Mouse (Mus musculus): ENCODE results near the gene Enho. TPM values are rescaled to one million over a fixed set of nuclear protein-coding genes. Genes with fewer than 3 reads are reported as not detected.

The Enho gene
- polyA plus RNA-seq, 2 experiments: 12.5 to 15.6 TPM

- peaks cover 15% of the 10 kb centered on the region for H3K27me3 ChIP-seq (ENCODE audit: control insufficient read depth, insufficient read depth, low read length)
- no peaks in the 10 kb centered on the region for H3K9me3 ChIP-seq (ENCODE audit: control insufficient read depth, low read length)
- no peak for TF ChIP-seq POLR2A (IDR thresholded peaks at IDR 0.05; ENCODE audit: borderline replicate concordance, extremely low read depth, insufficient read depth, insufficient read length)
- 61% methylated on average over 9 of the region's 9 CpGs for WGBS
- no peaks in the 10 kb centered on the region for H3K36me3 ChIP-seq (ENCODE audit: control insufficient read depth, insufficient read depth, low read length)
- ATAC-seq (ENCODE audit: low FRiP score, low read depth) (no peak), DNase-seq (ENCODE audit: low spot score) (no peak)
- H3K4me1 ChIP-seq (ENCODE audit: control insufficient read depth, insufficient read depth, low read length): peaks cover 28% of the 10 kb centered on the region
- H3K4me2 ChIP-seq (replicated peaks; ENCODE audit: low read depth, low read length, severe bottlenecking): no peak overlapping the region
- no peak overlapping the region for H3K4me3 ChIP-seq (replicated peaks; ENCODE audit: low read length)
- H3K9ac ChIP-seq (ENCODE audit: low read depth, low read length, severe bottlenecking): no peak overlapping the region
- no peak overlapping the region for H3K27ac ChIP-seq (replicated peaks; ENCODE audit: low read depth, low read length)
These were observed 7.1 kb downstream of the Enho start for GRCm38 (mm10) chr4:41633001-41633400.

DNA sequence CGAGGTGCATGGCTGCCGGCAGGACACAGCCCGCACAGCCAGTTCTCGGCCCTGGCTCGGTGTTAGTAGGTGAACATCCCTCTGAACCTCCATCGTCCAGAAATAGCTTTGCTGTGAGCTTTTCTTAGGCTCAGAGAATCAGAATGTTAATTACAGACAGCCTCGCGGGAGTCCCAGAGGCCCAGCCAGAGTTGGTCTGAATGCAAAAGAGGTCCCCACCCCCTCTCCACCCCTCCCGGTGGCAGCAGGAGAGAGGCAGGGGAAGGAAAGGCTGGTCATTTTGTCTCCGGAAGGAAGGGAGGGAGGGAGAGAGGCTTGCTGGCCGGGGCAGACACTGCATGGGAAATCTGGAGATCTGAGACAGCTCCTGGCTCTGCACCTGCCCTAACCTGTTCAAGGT is 8.7 kb downstream of the Enho start:
- DNase-seq (ENCODE audit: low spot score): no peak
- H3K4me2 ChIP-seq (replicated peaks; ENCODE audit: low read depth, low read length, severe bottlenecking): no peak overlapping the region

GRCm38 (mm10) chr4:41630196-41630595 is 9.9 kb downstream of the Enho start:
- Histone ChIP-seq H3K27ac (replicated peaks; ENCODE audit: low read depth, low read length) (no peak overlapping the region), H3K9me3 (ENCODE audit: control insufficient read depth, low read length) (no peaks in the 10 kb centered on the region), H3K4me3 (replicated peaks; ENCODE audit: low read length) (no peak overlapping the region), H3K27me3 (ENCODE audit: control insufficient read depth, insufficient read depth, low read length) (peaks cover 15% of the 10 kb centered on the region), H3K4me1 (ENCODE audit: control insufficient read depth, insufficient read depth, low read length) (peaks cover 14% of the 10 kb centered on the region), H3K9ac (ENCODE audit: low read depth, low read length, severe bottlenecking) (no peak overlapping the region), H3K4me2 (replicated peaks; ENCODE audit: low read depth, low read length, severe bottlenecking) (no peak overlapping the region), H3K36me3 (ENCODE audit: control insufficient read depth, insufficient read depth, low read length) (no peaks in the 10 kb centered on the region)
- ATAC-seq (ENCODE audit: low FRiP score, low read depth) (no peak), DNase-seq (ENCODE audit: low spot score) (no peak)
- WGBS: 45% methylated on average over 6 of the region's 6 CpGs
- no peak for TF ChIP-seq POLR2A (IDR thresholded peaks at IDR 0.05; ENCODE audit: borderline replicate concordance, extremely low read depth, insufficient read depth, insufficient read length)

More for the DNA sequence above, 8.7 kb downstream of the Enho start:
- Histone ChIP-seq H3K27ac (replicated peaks; ENCODE audit: low read depth, low read length) (no peak overlapping the region), H3K9ac (ENCODE audit: low read depth, low read length, severe bottlenecking) (no peak overlapping the region), H3K4me1 (ENCODE audit: control insufficient read depth, insufficient read depth, low read length) (peaks cover 20% of the 10 kb centered on the region), H3K27me3 (ENCODE audit: control insufficient read depth, insufficient read depth, low read length) (peaks cover 15% of the 10 kb centered on the region), H3K36me3 (ENCODE audit: control insufficient read depth, insufficient read depth, low read length) (no peaks in the 10 kb centered on the region), H3K9me3 (ENCODE audit: control insufficient read depth, low read length) (no peaks in the 10 kb centered on the region), H3K4me3 (replicated peaks; ENCODE audit: low read length) (no peak overlapping the region)
- 3% methylated on average over 11 of the region's 11 CpGs for WGBS
- no peak for TF ChIP-seq POLR2A (IDR thresholded peaks at IDR 0.05; ENCODE audit: borderline replicate concordance, extremely low read depth, insufficient read depth, insufficient read length)
- ATAC-seq (ENCODE audit: low FRiP score, low read depth): no peak

- 0 out of 2 replicates have a peak overlapping the region, but pooled peaks have one; percentile 1 for H3K4me2 ChIP-seq (replicated peaks; ENCODE audit: low read depth, low read length, severe bottlenecking)
- peaks cover 14% of the 10 kb centered on the region for H3K4me1 ChIP-seq (ENCODE audit: control insufficient read depth, insufficient read depth, low read length)
These were observed 11.8 kb downstream of the Enho start for GRCm38 (mm10) chr4:41628202-41628927.

DNA sequence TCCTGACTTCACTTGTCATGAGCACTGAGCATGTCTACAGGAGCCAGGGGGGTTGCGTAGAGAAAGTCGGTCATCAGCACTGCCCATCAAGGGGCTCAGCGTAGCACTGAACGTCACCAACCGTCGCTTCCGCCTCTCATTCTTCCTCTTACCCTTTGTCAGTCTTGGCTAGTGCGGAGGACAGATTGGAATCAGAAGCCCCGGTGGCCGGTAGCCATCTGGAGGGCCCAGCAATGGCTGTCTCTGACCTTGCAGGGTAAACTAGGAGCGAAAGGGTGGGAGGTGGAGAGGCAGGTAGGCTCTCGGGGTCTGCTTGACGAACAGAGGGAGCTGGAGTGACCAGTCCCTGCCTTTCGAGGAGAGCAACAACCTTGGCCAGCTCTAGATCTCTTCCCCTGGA is 18.1 kb downstream of the Enho start:
- no peak for ATAC-seq (ENCODE audit: low FRiP score, low read depth)
- no peak for DNase-seq (ENCODE audit: low spot score)
- TF ChIP-seq POLR2A (IDR thresholded peaks at IDR 0.05; ENCODE audit: borderline replicate concordance, extremely low read depth, insufficient read depth, insufficient read length): no peak
- H3K4me1 ChIP-seq (ENCODE audit: control insufficient read depth, insufficient read depth, low read length): no peaks in the 10 kb centered on the region
- H3K4me3 ChIP-seq (replicated peaks; ENCODE audit: low read length): no peak overlapping the region
- peaks cover 11% of the 10 kb centered on the region; the same call in 1 of the 2 replicates for H3K27me3 ChIP-seq (ENCODE audit: control insufficient read depth, insufficient read depth, low read length)
- H3K9me3 ChIP-seq (ENCODE audit: control insufficient read depth, low read length): no peaks in the 10 kb centered on the region
- no peak overlapping the region for H3K9ac ChIP-seq (ENCODE audit: low read depth, low read length, severe bottlenecking)
- WGBS: 83% methylated on average over 14 of the region's 14 CpGs
- H3K36me3 ChIP-seq (ENCODE audit: control insufficient read depth, insufficient read depth, low read length): no peaks in the 10 kb centered on the region
- no peak overlapping the region for H3K4me2 ChIP-seq (replicated peaks; ENCODE audit: low read depth, low read length, severe bottlenecking)
- H3K27ac ChIP-seq (replicated peaks; ENCODE audit: low read depth, low read length): no peak overlapping the region

More at GRCm38 (mm10) chr4:41628202-41628927, 11.8 kb downstream of the Enho start:
- Histone ChIP-seq H3K9me3 (ENCODE audit: control insufficient read depth, low read length) (no peaks in the 10 kb centered on the region), H3K36me3 (ENCODE audit: control insufficient read depth, insufficient read depth, low read length) (no peaks in the 10 kb centered on the region), H3K27me3 (ENCODE audit: control insufficient read depth, insufficient read depth, low read length) (peaks cover 19% of the 10 kb centered on the region), H3K4me3 (replicated peaks; ENCODE audit: low read length) (no peak overlapping the region), H3K9ac (ENCODE audit: low read depth, low read length, severe bottlenecking) (0 out of 2 replicates have a peak overlapping the region, but pooled peaks have one; percentile 12), H3K27ac (replicated peaks; ENCODE audit: low read depth, low read length) (no peak overlapping the region; the same call in 1 of the 2 replicates)
- DNase-seq (ENCODE audit: low spot score) (peak; percentile 29), ATAC-seq (ENCODE audit: low FRiP score, low read depth) (peak; percentile 83)
- no peak for TF ChIP-seq POLR2A (IDR thresholded peaks at IDR 0.05; ENCODE audit: borderline replicate concordance, extremely low read depth, insufficient read depth, insufficient read length)
- WGBS: 3% methylated on average over 8 of the region's 8 CpGs

Measured in limb, embryonic 14.5 days (tissue).